Mouse (Mus musculus): ENCODE measurements at regions not wholly inside any gene's neighbourhood (a gene's known extent, or its start where the extent isn't known, plus 50 kb on each side); places are given as distances from the start of the nearest gene placed in this dataset.

DNA sequence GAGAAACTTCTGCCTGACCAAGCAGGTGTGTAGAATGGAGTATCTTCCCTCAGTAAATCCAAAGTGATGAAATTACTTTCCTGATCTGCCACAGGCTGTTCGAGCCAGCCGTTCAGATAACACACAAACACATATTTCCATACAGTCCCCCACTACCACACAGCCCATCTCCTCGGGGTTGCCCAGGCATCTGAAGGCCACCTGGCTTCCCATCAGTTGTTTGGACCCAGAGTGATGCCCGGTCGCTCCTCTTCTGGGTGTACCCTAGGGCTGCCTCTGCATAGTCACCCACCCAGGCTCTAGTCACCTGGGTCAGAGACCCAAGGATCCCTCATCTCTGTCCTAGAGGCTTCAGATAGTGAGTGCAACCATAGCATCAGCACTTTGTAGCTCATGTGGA is 107.9 kb downstream of the CK137956 start:
- ATAC-seq (ENCODE audit: insufficient number of reproducible peaks, insufficient read depth, low FRiP score, low TSS enrichment): no peak
- Histone ChIP-seq H3K9ac (no peak overlapping the region), H3K4me1 (no peaks in the 10 kb centered on the region), H3K9me3 (no peaks in the 10 kb centered on the region), H3K4me2 (replicated peaks) (no peak overlapping the region), H3K4me3 (no peak overlapping the region), H3K27me3 (no peaks in the 10 kb centered on the region), H3K36me3 (no peaks in the 10 kb centered on the region), H3K27ac (no peak overlapping the region)
- WGBS: 92% methylated on average over 5 of the region's 5 CpGs

DNA sequence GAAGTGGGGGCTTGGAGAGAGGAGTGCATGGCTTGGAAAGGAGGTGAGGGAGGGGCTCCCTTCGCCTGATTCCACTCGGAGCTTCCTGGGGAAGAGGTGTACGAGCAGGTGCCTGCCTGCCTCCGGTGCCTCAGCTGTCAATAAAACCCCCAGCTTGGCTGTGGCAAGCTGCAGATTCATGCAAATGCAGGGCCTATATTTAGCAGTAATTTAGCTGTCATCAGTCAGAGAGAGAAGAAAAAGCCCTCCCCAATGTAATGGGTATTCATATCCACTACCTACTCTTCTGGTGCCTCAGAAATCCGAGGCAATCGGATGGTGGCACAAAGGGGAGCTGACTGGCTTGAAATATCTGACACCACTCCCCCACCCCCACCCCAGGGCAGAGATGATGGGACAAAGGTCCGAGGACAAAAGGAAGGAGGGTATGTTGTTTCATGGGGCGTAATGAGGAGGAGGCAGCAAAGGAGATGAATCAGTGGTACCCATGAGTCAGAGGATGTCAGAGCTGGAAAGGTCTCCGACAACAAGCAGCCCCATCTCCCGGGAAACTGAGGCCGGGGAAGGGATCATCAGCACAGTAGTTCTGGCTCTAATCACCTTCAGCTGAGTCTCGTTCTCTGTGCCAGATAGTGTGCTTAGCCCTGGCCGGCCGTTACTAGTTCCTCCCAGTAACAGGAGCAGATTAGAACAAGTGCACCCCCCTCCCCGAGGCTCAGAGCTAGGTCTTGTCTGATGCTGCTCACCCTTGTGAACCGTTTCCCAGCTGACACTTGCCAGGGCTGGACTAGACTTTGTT is 109.2 kb downstream of the CK137956 start:
- Histone ChIP-seq H3K36me3 (no peaks in the 10 kb centered on the region), H3K27me3 (no peaks in the 10 kb centered on the region), H3K4me3 (no peak overlapping the region), H3K27ac (no peak overlapping the region), H3K9ac (no peak overlapping the region), H3K9me3 (no peaks in the 10 kb centered on the region), H3K4me2 (replicated peaks) (no peak overlapping the region), H3K4me1 (no peaks in the 10 kb centered on the region)
- ATAC-seq (ENCODE audit: insufficient number of reproducible peaks, insufficient read depth, low FRiP score, low TSS enrichment): no peak
- 66% methylated on average over 16 of the region's 16 CpGs for WGBS

DNA sequence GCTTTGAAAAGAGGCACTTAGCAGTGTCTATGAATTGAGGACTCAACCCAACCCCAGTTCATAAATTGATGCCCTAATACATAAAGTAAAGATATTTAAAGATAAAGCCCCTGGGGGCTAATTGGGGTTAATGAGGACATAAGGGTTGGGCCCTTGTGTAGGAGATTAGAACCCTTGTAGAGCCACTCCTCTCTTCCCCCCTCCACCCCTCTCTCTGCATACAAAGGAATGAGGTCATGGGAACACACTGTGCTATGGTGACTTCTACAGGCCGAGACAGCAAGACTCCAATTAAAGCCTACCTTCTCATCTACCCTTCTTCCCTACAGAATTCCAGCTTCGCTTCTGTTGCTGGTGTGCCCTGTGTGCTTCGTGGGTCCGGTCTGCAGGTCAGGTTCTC is 110.5 kb downstream of the CK137956 start:
- ATAC-seq (ENCODE audit: insufficient number of reproducible peaks, insufficient read depth, low FRiP score, low TSS enrichment): no peak
- Histone ChIP-seq H3K9ac (no peak overlapping the region), H3K27me3 (no peaks in the 10 kb centered on the region), H3K4me2 (replicated peaks) (no peak overlapping the region), H3K4me3 (no peak overlapping the region), H3K36me3 (no peaks in the 10 kb centered on the region), H3K4me1 (no peaks in the 10 kb centered on the region), H3K9me3 (no peaks in the 10 kb centered on the region), H3K27ac (no peak overlapping the region)
- WGBS: 83% methylated on average over 4 of the region's 4 CpGs

DNA sequence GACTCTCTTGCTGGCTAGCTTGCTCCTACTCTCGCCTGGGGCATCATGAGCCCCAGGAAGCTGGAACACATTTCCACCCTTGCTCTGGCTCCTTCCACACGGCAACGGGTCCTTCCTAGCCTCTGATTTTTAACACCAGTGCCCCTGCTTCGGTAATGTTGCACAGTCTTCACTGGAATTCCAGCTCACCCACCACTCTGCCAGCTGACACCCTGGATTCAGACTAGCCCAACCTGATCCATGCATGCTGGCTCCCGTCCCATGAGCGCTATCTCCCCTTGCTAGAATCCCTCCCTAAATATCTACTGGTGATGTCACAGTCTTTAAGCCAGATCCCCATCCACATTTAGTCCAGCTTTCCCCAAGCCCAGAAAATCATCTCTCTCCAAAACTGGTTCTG is 111.2 kb downstream of the CK137956 start:
- no peak for ATAC-seq (ENCODE audit: insufficient number of reproducible peaks, insufficient read depth, low FRiP score, low TSS enrichment)
- H3K27me3 ChIP-seq: no peaks in the 10 kb centered on the region
- H3K27ac ChIP-seq: no peak overlapping the region
- H3K9me3 ChIP-seq: no peaks in the 10 kb centered on the region
- no peak overlapping the region for H3K4me3 ChIP-seq
- 82% methylated on average over 6 of the region's 6 CpGs for WGBS
- H3K9ac ChIP-seq: no peak overlapping the region
- no peak overlapping the region for H3K4me2 ChIP-seq (replicated peaks)
- no peaks in the 10 kb centered on the region for H3K4me1 ChIP-seq
- no peaks in the 10 kb centered on the region for H3K36me3 ChIP-seq

DNA sequence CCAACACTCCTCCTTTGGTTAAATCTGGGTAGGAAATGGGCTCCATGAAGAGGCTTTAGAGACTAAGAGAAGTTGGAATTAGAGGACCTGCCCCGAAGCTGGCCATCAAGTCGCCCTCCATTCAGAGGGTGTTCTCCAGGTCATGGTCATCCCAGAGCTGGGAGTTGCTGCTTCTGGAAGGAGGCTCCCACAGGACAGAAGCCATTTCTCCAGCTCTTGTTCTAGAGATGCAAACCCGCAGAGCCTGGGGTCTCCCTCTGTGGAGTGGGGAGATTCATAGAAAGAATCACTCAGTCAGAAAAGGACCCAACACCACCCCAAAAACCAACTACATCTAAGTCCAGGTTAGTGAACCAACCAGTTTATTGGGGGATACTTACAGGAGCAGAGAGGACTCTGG is 112.2 kb downstream of the CK137956 start:
- H3K4me3 ChIP-seq: no peak overlapping the region
- H3K9ac ChIP-seq: no peak overlapping the region
- H3K4me2 ChIP-seq (replicated peaks): no peak overlapping the region
- no peaks in the 10 kb centered on the region for H3K27me3 ChIP-seq
- H3K27ac ChIP-seq: no peak overlapping the region
- no peaks in the 10 kb centered on the region for H3K4me1 ChIP-seq
- WGBS: 85% methylated on average over 3 of the region's 3 CpGs
- ATAC-seq (ENCODE audit: insufficient number of reproducible peaks, insufficient read depth, low FRiP score, low TSS enrichment): no peak
- no peaks in the 10 kb centered on the region for H3K9me3 ChIP-seq
- no peaks in the 10 kb centered on the region for H3K36me3 ChIP-seq

DNA sequence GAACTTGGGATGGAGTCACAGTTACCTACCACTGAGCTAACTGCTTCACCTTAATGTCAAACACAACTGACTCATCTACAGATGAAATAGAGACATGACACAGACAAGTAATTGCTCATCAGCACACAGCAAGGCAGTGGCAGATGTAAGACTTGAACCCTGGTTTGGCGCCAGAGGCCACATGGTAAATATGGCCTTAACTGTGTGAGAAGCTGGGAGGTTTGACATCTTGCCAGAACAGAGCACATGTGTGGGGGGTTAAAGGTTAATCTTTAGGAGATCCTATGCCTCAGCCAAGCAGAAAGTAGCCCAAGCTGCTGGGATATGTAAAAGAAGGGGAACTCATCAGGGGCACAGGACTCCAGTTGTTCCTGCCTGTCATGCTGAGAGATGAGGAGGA is 114.9 kb downstream of the CK137956 start:
- 66% methylated on average over 1 of the region's 1 CpGs for WGBS
- H3K4me1 ChIP-seq: no peaks in the 10 kb centered on the region
- H3K4me3 ChIP-seq: no peak overlapping the region
- no peaks in the 10 kb centered on the region for H3K36me3 ChIP-seq
- H3K9me3 ChIP-seq: no peaks in the 10 kb centered on the region
- no peak for ATAC-seq (ENCODE audit: insufficient number of reproducible peaks, insufficient read depth, low FRiP score, low TSS enrichment)
- no peak overlapping the region for H3K27ac ChIP-seq
- H3K4me2 ChIP-seq (replicated peaks): no peak overlapping the region
- H3K27me3 ChIP-seq: no peaks in the 10 kb centered on the region
- no peak overlapping the region for H3K9ac ChIP-seq

DNA sequence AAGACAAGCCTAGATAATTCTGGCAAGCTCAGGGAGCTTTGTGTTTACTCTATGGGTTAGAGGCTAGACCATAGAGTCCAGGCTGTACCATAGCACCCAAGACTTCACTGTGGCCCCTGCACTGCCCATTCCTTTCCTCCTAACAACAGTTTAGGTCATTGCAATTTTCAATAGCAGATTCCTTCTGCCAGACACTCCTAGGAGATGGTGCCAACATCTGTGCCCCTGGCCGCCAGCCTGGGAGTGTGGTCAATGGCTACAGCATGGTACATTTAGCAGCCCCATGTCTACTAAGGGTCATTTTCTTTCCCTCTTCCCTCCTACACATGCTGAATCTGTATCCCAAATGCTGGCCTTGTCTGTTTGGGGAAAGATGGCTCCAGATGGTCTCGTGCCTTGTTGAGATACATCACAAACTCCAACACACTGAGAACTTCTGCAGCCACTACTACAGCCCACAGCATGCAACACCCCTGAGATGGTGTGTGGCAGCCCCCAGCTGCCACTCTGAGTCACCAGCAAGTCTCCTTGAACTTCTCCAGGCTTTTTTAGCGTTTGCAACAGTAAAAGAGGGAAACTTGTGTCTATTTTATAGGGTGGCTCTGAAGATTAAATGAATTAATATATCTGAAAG is 115.9 kb downstream of the CK137956 start:
- H3K9me3 ChIP-seq: no peaks in the 10 kb centered on the region
- no peaks in the 10 kb centered on the region for H3K36me3 ChIP-seq
- H3K4me1 ChIP-seq: no peaks in the 10 kb centered on the region
- 87% methylated on average over 3 of the region's 3 CpGs for WGBS
- H3K27me3 ChIP-seq: no peaks in the 10 kb centered on the region
- no peak overlapping the region for H3K4me3 ChIP-seq
- ATAC-seq (ENCODE audit: insufficient number of reproducible peaks, insufficient read depth, low FRiP score, low TSS enrichment): no peak
- no peak overlapping the region for H3K4me2 ChIP-seq (replicated peaks)
- no peak overlapping the region for H3K9ac ChIP-seq
- H3K27ac ChIP-seq: no peak overlapping the region

DNA sequence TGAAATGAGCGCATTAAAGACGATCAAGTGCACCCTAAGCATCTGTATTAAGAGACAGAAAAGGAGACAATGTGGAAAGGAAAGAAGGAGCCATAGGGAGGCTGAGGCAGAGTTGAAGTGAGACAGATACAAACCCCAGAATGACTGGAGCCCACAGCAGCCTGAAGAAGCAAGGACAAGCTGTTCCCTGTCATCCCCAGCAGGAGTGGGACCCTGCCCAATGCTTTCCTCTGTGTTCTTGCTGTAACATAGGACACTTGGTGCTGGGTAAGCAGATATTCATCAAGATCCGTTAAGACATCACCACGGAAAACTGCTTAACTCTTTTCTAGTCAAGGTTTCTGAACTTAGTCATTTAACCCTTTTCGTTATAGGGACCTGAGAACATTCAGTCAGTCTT is 121.4 kb downstream of the CK137956 start:
- H3K36me3 ChIP-seq: no peaks in the 10 kb centered on the region
- H3K27ac ChIP-seq: no peak overlapping the region
- no peak overlapping the region for H3K4me3 ChIP-seq
- no peak for ATAC-seq (ENCODE audit: insufficient number of reproducible peaks, insufficient read depth, low FRiP score, low TSS enrichment)
- H3K9me3 ChIP-seq: no peaks in the 10 kb centered on the region
- WGBS: 86% methylated on average over 5 of the region's 5 CpGs
- no peak overlapping the region for H3K9ac ChIP-seq
- no peaks in the 10 kb centered on the region for H3K4me1 ChIP-seq
- no peaks in the 10 kb centered on the region for H3K27me3 ChIP-seq
- H3K4me2 ChIP-seq (replicated peaks): no peak overlapping the region

DNA sequence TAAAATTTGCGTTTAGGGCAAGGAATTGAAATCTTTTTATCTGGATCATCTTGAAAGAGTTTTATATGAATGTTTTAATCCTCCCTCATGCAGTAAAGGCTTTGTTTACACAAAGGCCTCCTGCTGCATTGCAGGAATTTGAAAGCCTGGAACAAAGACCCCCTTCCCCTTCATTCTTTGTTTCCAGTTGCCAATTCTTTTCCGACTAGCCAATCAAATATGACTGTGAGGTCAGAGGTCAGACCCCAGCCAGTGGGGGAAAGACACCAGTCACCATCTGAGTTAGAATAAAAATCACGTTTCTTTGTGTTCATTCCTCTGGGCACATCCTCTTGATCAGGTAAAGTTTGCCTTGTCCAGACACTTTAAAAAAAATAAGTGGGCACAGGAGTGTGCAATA is 124.4 kb downstream of the CK137956 start:
- Histone ChIP-seq H3K9ac (no peak overlapping the region), H3K4me1 (no peaks in the 10 kb centered on the region), H3K4me2 (replicated peaks) (no peak overlapping the region), H3K4me3 (no peak overlapping the region), H3K9me3 (no peaks in the 10 kb centered on the region), H3K27ac (no peak overlapping the region), H3K27me3 (no peaks in the 10 kb centered on the region), H3K36me3 (no peaks in the 10 kb centered on the region)
- WGBS: 42% methylated on average over 3 of the region's 3 CpGs
- ATAC-seq (ENCODE audit: insufficient number of reproducible peaks, insufficient read depth, low FRiP score, low TSS enrichment): no peak

DNA sequence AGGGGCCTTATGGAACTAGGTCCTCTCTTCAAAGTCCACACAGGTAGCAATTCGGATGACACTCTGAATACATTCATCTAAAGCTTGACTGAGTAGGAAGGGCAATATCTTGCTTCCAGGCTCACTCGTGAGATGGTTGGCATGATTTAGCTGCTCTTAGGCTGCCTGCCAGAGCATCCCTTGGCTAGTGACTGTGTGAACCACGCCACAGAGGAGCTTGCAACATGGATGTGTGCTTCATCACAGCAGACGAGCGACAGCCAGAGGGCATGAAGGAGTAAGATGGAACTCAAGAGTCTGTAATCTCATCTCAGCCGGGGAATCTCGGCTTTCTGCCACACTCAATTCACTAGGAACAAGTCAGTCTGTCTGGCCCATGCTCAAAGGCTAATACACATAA is 127.3 kb downstream of the CK137956 start:
- Histone ChIP-seq H3K4me3 (no peak overlapping the region), H3K27ac (no peak overlapping the region), H3K36me3 (no peaks in the 10 kb centered on the region), H3K9ac (no peak overlapping the region), H3K4me1 (no peaks in the 10 kb centered on the region), H3K4me2 (replicated peaks) (no peak overlapping the region), H3K27me3 (no peaks in the 10 kb centered on the region), H3K9me3 (no peaks in the 10 kb centered on the region)
- 83% methylated on average over 7 of the region's 7 CpGs for WGBS
- no peak for ATAC-seq (ENCODE audit: insufficient number of reproducible peaks, insufficient read depth, low FRiP score, low TSS enrichment)

DNA sequence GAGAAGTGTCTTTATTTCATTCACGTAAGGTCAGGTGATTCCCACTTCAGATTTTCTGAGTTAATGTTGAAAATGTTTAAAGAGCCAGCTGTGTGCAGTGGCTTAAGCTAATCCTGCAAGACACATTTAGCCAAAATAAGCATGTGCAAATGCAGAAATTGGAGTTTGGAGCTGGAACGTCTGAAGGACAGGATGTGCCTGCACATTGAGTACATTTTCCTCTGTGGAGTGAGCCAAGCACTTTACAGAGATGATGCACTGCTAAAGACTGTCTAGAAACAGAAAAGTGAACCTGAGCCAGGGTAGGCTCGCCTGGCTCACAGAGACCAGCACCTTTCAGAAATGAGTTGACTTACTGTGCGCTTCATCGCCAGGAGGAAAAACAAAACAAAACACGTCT is 137.1 kb downstream of the CK137956 start:
- no peak overlapping the region for H3K27ac ChIP-seq
- 82% methylated on average over 6 of the region's 6 CpGs for WGBS
- no peak overlapping the region for H3K4me3 ChIP-seq
- no peak overlapping the region for H3K4me2 ChIP-seq (replicated peaks)
- H3K36me3 ChIP-seq: no peaks in the 10 kb centered on the region
- no peak overlapping the region for H3K9ac ChIP-seq
- no peaks in the 10 kb centered on the region for H3K4me1 ChIP-seq
- no peaks in the 10 kb centered on the region for H3K27me3 ChIP-seq
- no peak for ATAC-seq (ENCODE audit: insufficient number of reproducible peaks, insufficient read depth, low FRiP score, low TSS enrichment)
- H3K9me3 ChIP-seq: no peaks in the 10 kb centered on the region

DNA sequence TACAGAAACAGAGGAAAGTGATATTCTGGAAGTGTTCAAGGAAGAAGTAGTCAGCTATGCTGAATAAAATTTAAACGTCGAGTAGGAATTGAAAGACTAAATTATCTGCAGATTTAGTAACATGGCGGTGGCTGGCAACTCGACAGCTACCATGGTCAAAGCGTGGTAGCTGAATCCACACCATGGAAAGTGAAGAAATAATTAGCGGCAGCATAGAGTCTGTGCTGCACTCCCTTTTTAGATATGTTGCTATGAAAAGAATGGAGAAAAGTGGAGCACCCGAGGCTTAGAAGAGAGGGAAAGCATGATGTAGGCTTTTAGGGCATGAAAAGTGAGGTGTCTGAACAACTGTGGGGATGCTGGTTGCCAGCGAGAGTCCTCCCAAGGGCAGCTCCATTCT is 143.8 kb downstream of the CK137956 start:
- Histone ChIP-seq H3K4me1 (no peaks in the 10 kb centered on the region), H3K27me3 (no peaks in the 10 kb centered on the region), H3K4me3 (no peak overlapping the region), H3K27ac (no peak overlapping the region), H3K9ac (no peak overlapping the region), H3K36me3 (no peaks in the 10 kb centered on the region), H3K4me2 (replicated peaks) (no peak overlapping the region), H3K9me3 (no peaks in the 10 kb centered on the region)
- WGBS: 89% methylated on average over 8 of the region's 8 CpGs
- no peak for ATAC-seq (ENCODE audit: insufficient number of reproducible peaks, insufficient read depth, low FRiP score, low TSS enrichment)

All from embryonic facial prominence, embryonic 12.5 days (tissue).